Comparison of ENCODE assay signal across 10 mouse cellular contexts in the genomic region with DNA sequence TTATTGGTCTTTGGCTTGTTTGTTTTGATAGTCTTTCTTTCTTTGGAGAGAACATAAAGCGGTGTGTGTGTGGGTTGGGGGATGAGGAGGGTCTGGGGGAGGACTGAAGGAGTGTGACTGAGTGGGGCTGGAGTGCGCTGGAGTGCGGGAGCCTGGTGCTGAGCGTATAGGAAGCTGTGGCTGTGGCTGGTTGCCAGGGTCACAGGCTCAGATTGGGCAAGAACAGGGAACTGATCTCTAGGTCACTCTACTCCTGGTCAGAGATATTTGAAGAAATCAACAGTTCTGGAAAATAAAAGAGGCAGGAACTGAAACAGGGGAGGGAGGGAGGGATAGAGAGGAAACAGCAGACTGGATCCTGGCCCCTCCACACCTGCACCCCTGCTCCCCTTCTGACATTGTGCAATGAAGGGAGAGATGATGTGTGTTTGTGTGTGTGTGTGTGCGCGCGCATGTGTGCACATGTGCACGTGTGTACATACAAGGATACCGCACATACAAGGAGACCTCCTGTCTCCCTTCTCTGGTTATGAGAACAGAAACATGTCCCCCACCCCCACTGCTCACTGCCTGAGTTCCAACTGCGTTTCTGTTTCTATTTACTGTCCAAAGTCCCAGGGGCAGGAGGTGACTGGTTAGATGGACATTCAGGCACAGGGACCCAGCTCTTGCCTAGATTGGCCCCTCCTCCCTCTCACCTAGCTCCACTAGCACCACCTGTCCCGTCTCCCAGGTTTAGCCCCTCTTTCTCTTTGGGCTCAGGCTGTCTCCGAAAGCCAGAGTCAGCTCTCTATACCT. TPM values are rescaled to one million over a fixed set of nuclear protein-coding genes. Genes with fewer than 3 reads are reported as not detected.
DNase-seq lines count a peak whose midpoint lies in the region; ATAC-seq lines count a peak whose summit lies in the region.
"Had no signal": no experiment of that assay in that cellular context is flagged by ENCODE, and none has a peak within 500 bp of the region (broad histone marks: within the 10 kb centered on the region; RNA-seq: fewer than 3 reads in every experiment).

Asgr2 (plus strand) TSS at position 659 of the 798 bp plus-strand sequence.

- ATAC-seq in heart, embryonic 11.5 days (replicated peaks; ENCODE audit: insufficient number of reproducible peaks, low FRiP score, low TSS enrichment): no peak
- peak; percentile 85 for ATAC-seq in liver, embryonic 15.5 days (ENCODE audit: insufficient read depth)
- no peak for ATAC-seq in hindbrain, embryonic 13.5 days (ENCODE audit: low FRiP score)
- ATAC-seq in forebrain, embryonic 15.5 days (replicated peaks): no peak
- ATAC-seq: intestine, embryonic 15.5 days had no signal

- H3K9me3 ChIP-seq in heart, embryonic 11.5 days (replicated peaks; ENCODE audit: control insufficient read depth, low read length): no peaks in the 10 kb centered on the region
- H3K9me3 ChIP-seq in liver, embryonic 15.5 days (replicated peaks): no peaks in the 10 kb centered on the region
- H3K9me3 ChIP-seq in hindbrain, embryonic 13.5 days: no peaks in the 10 kb centered on the region
- H3K9me3 ChIP-seq in forebrain, embryonic 15.5 days: no peaks in the 10 kb centered on the region
- H3K9me3 ChIP-seq: intestine, embryonic 15.5 days; limb, embryonic 13.5 days had no signal

- WGBS in heart, embryonic 11.5 days (ENCODE audit: insufficient replicate concordance): 76% methylated on average over 12 of the region's 12 CpGs
- WGBS in liver, embryonic 15.5 days (ENCODE audit: insufficient replicate concordance): 42% methylated on average over 12 of the region's 12 CpGs
- 80% methylated on average over 12 of the region's 12 CpGs for WGBS in hindbrain, embryonic 13.5 days
- 85% methylated on average over 12 of the region's 12 CpGs for WGBS in forebrain, embryonic 15.5 days

- DNase-seq in heart, postnatal 14 days: peak; percentile 25 to 34
- DNase-seq in adrenal gland, postnatal 36 days: peak; percentile 77 to 86
- DNase-seq in ovary, postnatal 14 days (ENCODE audit: low spot score): peak; percentile 21
- no peak for DNase-seq in thymus, postnatal 36 days

- no peaks in the 10 kb centered on the region for H3K4me1 ChIP-seq in heart, embryonic 11.5 days (ENCODE audit: control insufficient read depth, insufficient read depth, low read length)
- 0 out of 2 replicates have a peak, but pooled peaks cover 3% of the 10 kb centered on the region for H3K4me1 ChIP-seq in liver, embryonic 15.5 days (replicated peaks)
- H3K4me1 ChIP-seq in hindbrain, embryonic 13.5 days (replicated peaks): no peaks in the 10 kb centered on the region
- H3K4me1 ChIP-seq in forebrain, embryonic 15.5 days: no peaks in the 10 kb centered on the region
- H3K4me1 ChIP-seq: intestine, embryonic 15.5 days; limb, embryonic 13.5 days had no signal

- no peak within 1 kb of the TSS for H3K9ac ChIP-seq in heart, embryonic 11.5 days (ENCODE audit: low read depth, low read length)
- no peak within 1 kb of the TSS for H3K9ac ChIP-seq in liver, embryonic 15.5 days
- H3K9ac ChIP-seq in hindbrain, embryonic 13.5 days: no peak within 1 kb of the TSS
- H3K9ac ChIP-seq in forebrain, embryonic 15.5 days (replicated peaks): no peak within 1 kb of the TSS
- H3K9ac ChIP-seq: intestine, embryonic 15.5 days; limb, embryonic 13.5 days had no signal

- no peaks in the 10 kb centered on the region for H3K27me3 ChIP-seq in heart, embryonic 11.5 days (ENCODE audit: control insufficient read depth, insufficient read depth, low read length)
- H3K27me3 ChIP-seq in liver, embryonic 15.5 days: no peaks in the 10 kb centered on the region
- no peaks in the 10 kb centered on the region for H3K27me3 ChIP-seq in hindbrain, embryonic 13.5 days
- no peaks in the 10 kb centered on the region for H3K27me3 ChIP-seq in forebrain, embryonic 15.5 days
- H3K27me3 ChIP-seq: intestine, embryonic 15.5 days; limb, embryonic 13.5 days had no signal

- no peak within 1 kb of the TSS for H3K4me3 ChIP-seq in heart, embryonic 11.5 days (ENCODE audit: low read depth, low read length)
- no peak within 1 kb of the TSS for H3K4me3 ChIP-seq in liver, embryonic 15.5 days (replicated peaks)
- no peak within 1 kb of the TSS for H3K4me3 ChIP-seq in hindbrain, embryonic 13.5 days
- H3K4me3 ChIP-seq in forebrain, embryonic 15.5 days: no peak within 1 kb of the TSS
- H3K4me3 ChIP-seq: intestine, embryonic 15.5 days; limb, embryonic 13.5 days had no signal

- no peak within 1 kb of the TSS for H3K27ac ChIP-seq in heart, embryonic 11.5 days (ENCODE audit: low read depth, low read length)
- peak within 1 kb of the TSS; percentile 76 for H3K27ac ChIP-seq in liver, embryonic 15.5 days (replicated peaks)
- H3K27ac ChIP-seq in hindbrain, embryonic 13.5 days: no peak within 1 kb of the TSS
- H3K27ac ChIP-seq in forebrain, embryonic 15.5 days (replicated peaks): no peak within 1 kb of the TSS
- H3K27ac ChIP-seq: intestine, embryonic 15.5 days; limb, embryonic 13.5 days had no signal

- H3K4me2 ChIP-seq in heart, embryonic 11.5 days: no peak within 1 kb of the TSS
- H3K4me2 ChIP-seq in liver, embryonic 15.5 days: peak within 1 kb of the TSS; percentile 50
- no peak within 1 kb of the TSS for H3K4me2 ChIP-seq in hindbrain, embryonic 13.5 days
- no peak within 1 kb of the TSS for H3K4me2 ChIP-seq in forebrain, embryonic 15.5 days (replicated peaks)
- H3K4me2 ChIP-seq: intestine, embryonic 15.5 days; limb, embryonic 13.5 days had no signal

- intact Hi-C loops in heart, postnatal 14 days (cut with DNase I): no loop called here

- no peaks in the 10 kb centered on the region for H3K36me3 ChIP-seq in heart, embryonic 11.5 days (ENCODE audit: control insufficient read depth, insufficient read depth, low read length)
- no peaks in the 10 kb centered on the region for H3K36me3 ChIP-seq in liver, embryonic 15.5 days (replicated peaks)
- H3K36me3 ChIP-seq in hindbrain, embryonic 13.5 days: no peaks in the 10 kb centered on the region
- H3K36me3 ChIP-seq in forebrain, embryonic 15.5 days: no peaks in the 10 kb centered on the region
- H3K36me3 ChIP-seq: intestine, embryonic 15.5 days; limb, embryonic 13.5 days had no signal

RNA-seq across cellular contexts. Expression of gene Asgr2, which starts in this region (rescaled TPM):
- under 1 TPM in 1 of 2 experiments, not detected in 1; 0.45 TPM for total RNA-seq in heart, postnatal 14 days (2021)
- 0.57 TPM in 1 of 2 replicates, not detected in the other for polyA plus RNA-seq in heart, embryonic 11.5 days (2014; fragmentation: Nextera tagmentation; extraction: Ambion mirVana)
- total RNA-seq in adrenal gland, postnatal 36 days (2021): 1 to 10 TPM in 1 of 2 experiments, under 1 TPM in 1; 0.60 to 2.1 TPM
- 10.7 and 13.0 TPM in 2 replicates for polyA plus RNA-seq in liver, embryonic 15.5 days (2015; fragmentation: Nextera tagmentation; extraction: Ambion mirVana)
- not detected in 2 replicates for polyA plus RNA-seq in hindbrain, embryonic 13.5 days (2015; fragmentation: Nextera tagmentation; extraction: Ambion mirVana)
- polyA plus RNA-seq in forebrain, embryonic 15.5 days (2015; fragmentation: Nextera tagmentation; extraction: Ambion mirVana): not detected in 2 replicates
- polyA plus RNA-seq: limb, embryonic 13.5 days had no signal

Comparison
In these comparisons a context has a peak if more than half of its experiments do, and no peak if none do; other contexts are left out.
1. Peak in DNase-seq in heart, postnatal 14 days; RNA of the gene not detected or under 1 TPM.
2. DNase-seq: peak in adrenal gland, postnatal 36 days (2 of 2) and ovary, postnatal 14 days (single experiment); none in thymus, postnatal 36 days (0 of 2).